Mouse (Mus musculus): Measurements from ENCODE around the gene Tmed6.

DNA sequence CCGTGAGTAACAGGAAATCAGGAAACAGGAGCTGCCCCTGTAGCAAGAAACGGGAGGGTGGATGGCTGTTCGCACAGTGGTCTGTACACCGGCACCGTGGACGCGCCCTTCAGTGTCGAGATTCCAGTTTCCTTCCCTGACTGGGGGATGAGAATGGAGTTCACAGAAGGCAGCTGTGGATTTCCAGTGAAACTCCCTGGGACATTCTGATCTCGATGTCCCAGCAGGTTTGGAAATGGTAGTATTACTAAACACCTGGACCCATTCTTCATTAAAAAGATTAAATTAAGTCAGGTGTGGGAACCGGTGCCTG, 49.5 kb upstream of the Tmed6 start:
- TF ChIP-seq CTCF (conservative IDR thresholded peaks at IDR 0.05; ENCODE audit: insufficient read depth, insufficient read length, low read depth, low read length) (no peak), POLR2A (IDR thresholded peaks at IDR 0.05; ENCODE audit: low read depth, low read length) (no peak)
